Mouse (Mus musculus) adrenal gland, postnatal 36 days (tissue): ENCODE measurements at regions not wholly inside any gene's neighbourhood (a gene's known extent, or its start where the extent isn't known, plus 50 kb on each side); places are given as distances from the start of the nearest gene placed in this dataset.
A peak's percentile ranks its signal among the peaks of the same experiment; 100 is the strongest.

Source experiments
- DNase-seq, 2 experiments: peaks; one replicate each; pipeline ENCODE4 v3.0.0; 2021; ENCODE audit warnings: mixed read lengths in 1 of 2

DNA sequence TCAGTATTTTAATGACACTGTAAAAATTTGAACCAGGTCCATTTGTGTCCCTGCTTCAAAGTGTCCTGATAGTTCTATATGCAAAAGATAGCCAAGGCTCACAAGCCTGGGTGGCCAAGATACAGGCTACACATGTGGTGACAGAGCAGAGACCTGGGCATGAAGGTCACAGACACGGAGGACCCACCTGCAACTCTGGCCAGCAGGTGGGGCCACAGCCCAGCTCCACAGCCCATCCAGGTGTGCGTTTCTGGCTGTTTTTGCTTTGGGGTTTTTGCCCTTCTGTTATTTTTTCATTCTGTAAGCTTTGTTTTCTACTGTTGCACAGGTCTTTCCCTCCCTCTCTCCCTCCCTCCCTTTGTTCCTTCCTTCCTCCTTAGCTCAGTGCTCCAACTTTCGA lies 399.4 kb upstream of the Rora start:
- DNase-seq: peak; percentile 29 to 58

DNA sequence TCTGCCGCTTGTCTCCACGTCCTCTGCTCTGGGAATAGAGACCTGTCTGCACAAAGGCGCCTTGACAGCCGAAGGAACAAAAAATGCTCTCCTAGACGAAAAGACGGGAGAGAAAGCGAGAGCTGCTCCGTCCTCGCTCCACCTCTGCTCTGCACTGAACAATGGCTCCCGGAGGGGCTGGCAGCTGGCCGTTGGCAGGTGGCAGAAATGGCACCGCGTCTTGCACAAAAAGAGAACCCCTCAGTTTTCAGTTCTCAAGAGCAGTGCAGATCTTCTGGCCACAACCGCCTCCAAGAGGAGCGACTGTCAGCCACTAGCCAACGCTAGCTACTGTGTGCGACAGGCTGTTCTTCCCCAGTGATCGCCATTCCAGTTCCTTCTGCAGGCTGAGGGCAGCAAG lies 385.0 kb upstream of the Rora start:
- DNase-seq: no peak

DNA sequence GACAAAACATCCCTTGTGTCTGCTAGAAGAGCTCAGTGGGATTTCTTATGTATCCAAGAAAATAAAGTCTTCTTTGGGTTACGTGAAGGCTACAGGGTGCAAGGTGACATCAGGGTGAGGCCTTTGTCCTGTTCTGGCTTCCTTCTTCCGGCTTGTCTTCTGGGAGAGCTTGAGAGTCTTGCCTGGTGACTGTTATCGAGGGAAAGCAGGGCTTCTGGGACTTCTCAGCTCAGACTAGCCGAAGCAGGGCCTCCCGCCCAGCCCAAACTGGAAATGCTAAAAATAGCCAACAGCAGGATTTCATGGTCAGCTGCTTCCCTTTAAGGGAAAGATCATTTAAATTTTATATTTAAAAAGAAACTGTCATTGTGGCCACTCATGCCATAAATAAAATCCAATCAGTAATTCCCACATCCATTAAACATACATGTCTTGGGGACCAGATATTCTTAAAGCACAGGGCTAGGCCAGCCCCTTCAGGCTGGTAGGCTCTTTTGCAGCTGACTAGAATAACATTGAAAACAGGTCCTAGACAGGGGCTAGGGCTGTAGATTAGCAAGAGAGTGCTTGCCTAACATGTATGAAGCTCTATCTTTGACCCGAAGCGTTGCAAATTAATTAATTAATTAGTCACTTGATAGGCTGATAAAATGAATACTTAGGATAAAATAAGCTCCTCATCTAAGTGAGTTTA lies 351.2 kb upstream of the Rora start:
- DNase-seq: peak in 1 of 2 experiments; percentile 18

DNA sequence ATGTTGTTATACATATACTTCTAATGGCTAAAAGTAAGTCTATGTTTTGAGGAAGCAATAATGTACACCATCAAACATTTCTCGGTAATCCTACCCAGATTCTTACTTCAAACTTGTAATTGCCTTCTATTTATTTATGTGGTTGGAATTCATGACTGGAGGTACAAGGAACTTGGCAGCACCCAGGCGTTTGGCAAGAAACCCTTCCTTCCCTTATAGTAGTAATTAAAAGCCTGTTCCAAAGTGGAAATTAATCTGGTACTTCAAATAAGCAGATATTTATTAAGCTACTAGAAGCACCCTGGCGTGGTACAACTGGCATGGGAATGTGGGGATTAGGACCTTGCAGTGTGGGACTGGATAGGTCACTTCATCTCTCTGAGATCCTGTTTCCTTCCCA lies 322.9 kb upstream of the Rora start:
- no peak for DNase-seq

DNA sequence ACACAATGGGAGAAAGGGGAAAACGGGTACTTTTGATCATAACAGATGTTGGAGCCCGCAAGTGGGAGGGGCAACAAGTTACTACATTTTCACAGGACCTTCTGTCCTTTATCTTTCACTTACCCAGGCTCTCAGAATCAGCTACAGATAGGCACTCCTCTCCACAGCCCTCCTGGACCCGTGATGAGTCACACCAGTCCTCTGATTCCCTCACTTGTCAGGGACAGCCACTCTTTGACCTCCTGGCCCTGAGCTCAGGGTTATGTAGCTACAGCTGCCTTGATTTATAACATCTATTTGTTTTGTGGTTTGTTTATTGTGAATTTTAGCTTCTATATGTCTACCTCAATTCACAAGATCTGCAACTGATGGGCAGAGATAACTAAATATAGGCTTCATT lies 312.7 kb upstream of the Rora start:
- peak; percentile 78 to 84 for DNase-seq

DNA sequence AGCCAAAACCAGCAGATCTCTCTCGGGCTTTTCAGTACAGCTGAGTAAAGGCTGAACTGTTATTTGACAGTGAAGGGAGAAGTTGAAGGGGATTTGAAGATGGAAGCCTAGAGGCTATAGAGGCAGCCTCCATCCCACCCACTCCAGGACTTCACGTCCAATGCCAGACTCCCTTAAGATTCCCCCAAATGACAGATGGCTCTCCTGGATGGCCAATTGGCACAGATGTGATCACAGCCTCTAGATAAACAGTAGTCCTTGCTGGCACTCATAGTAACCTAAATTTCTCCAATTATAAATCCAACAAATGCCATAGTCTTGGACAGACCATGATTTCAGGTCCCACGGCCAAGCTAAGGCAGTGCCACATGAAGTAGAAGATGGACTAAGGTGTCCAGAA lies 312.1 kb upstream of the Rora start:
- DNase-seq: peak in 1 of 2 experiments; percentile 2

DNA sequence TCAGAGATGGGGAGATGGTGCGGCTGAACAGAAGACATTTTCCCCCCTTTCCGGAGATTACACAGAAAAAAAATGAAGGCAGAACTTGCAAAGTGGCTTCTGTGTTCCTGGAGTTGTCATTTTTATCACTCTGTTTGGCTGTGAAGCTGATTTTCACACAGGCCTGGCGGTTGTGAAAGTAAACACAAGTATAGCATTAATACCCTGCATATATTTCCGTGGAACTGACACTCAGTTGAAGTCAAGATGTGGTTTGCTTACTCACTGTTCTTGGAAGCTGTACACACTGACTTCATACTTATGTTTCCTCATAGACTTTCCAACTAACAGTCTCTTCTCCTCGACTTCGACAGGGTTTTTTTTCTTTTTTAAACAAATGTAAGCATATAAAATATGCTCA lies 306.2 kb upstream of the Rora start:
- no peak for DNase-seq

DNA sequence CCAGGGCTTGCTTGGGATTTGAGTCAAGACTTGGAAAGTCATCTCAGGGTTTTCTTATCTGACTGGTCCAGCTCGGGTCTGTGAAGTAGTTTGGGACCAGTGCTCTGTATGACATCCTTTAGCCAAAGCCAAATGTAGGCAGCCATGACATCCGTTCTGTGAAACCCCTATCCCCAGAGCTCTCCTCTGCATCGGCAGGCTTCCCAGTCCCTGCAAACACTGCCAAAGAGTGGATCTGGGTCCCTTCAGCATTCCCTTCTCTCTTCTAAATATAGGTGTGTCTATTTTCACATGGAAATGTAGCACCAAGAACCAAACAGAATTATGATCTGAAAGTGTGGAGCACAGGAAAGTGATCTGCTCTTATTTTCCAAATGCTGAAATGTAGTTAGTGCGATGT lies 302.1 kb upstream of the Rora start:
- DNase-seq: no peak

DNA sequence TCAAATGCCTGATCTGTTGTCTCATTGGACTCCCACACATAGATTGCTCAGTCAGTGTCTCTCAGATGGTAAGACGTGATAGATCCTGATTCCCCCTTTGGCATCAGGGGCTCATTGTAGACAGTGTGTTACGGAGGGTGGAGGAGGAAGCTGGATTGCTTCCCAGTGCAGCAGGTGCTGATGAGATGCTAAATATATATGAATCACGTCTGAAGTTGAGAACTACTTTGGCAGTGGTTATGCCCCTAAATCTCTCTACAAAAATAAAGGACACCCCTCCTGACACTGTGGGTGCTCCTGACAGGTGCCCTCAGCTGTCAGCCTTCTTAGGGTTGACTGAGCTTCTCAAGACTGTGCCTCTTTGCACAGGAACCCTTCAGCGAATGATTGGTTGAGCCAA lies 299.1 kb upstream of the Rora start:
- DNase-seq: no peak

DNA sequence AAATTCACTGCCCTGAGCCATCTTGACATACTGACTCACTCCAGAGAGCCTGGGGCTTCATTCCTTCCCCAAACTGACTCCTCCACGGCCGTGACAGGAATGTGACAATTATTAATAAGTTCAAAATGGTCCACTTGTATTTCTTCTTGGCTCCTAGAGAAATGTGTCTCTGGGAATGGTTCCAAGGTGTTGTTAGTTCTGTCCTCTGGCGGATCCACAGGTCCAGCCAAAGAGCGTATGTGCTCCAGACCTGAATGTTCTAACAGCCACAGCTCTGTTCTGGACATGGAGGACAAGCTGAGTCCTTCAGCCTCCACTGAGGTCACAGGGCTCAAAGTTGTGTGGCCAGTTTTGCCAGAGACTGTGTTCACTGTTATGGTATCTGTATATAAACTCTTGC lies 297.5 kb upstream of the Rora start:
- no peak for DNase-seq

DNA sequence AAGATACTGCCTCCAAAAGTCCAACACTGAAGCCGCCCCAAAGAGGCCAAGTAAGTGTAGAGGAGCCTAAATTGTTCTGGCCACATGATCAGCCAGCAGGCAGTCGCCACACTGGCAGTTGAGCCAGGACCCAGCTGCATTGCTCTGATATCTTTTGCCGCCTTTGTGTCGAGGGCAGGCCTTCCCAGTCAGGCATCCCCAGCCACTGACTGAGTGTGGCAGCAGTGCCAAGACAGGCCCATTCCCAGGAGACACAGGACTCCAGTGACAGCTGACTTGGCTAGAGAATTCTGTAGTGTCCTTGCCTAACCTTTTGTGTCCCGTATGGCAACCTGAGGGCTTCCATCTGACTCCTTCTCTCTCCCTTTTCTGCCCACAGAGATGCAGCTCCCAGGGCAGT lies 296.4 kb upstream of the Rora start:
- DNase-seq: peak in 1 of 2 experiments; percentile 14

DNA sequence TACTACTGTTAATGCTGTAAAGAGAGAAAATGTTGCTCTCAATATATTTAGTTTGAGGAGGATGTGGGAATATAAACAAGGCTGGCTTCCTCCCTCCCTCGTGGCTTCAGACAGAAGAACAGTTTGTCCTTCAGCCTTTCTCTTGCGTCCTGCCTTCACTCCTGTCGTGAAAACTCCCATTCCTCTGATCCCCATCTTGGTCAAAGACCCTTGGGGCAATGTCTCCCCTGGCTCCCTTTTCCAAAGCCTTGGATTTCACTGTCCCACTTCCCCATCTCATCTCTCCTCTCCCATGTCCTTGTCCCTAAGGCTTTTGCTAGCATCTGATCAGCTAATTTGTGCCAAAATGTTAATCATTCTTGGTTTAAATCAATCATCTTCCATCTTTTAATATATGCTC lies 286.6 kb upstream of the Rora start:
- DNase-seq: no peak

DNA sequence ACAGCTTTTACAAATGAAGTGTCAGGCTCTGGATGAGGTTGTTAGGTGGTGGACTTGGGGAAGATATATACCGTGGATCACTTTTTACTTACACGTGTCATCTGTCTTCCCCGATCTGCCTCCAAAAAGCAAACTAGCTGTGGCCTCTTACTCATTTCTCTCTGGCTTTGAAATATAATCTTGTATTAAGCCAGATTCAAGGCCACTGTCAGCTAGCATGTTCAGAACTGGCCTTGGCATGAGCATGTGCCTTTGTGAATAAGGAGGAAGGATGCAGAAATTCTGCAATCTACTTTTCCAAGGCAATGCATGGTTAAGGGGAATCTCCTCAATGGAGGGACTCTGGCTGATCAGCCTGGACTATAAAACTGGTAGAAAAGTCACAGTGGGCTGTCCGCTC lies 286.0 kb upstream of the Rora start:
- peak; percentile 47 to 52 for DNase-seq

DNA sequence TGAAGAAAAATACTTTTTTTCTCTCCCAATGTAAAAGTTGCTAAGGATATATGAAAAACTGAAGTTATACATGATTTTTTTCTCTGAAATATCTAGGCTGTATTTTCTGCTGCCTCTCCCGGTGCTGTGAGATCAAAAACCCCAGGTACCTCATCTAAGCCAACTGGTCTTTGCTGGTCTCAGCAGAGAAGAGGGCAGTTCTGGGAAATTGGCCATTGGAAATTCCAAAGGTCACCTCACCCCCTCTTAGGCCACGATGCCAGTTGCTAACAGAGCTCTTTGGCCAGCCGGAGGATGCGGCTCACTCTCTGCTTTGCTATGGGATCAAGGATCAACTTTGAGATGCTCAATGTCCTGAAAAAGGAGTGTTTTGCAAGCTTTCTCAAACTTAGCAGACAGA lies 280.9 kb upstream of the Rora start:
- no peak for DNase-seq

DNA sequence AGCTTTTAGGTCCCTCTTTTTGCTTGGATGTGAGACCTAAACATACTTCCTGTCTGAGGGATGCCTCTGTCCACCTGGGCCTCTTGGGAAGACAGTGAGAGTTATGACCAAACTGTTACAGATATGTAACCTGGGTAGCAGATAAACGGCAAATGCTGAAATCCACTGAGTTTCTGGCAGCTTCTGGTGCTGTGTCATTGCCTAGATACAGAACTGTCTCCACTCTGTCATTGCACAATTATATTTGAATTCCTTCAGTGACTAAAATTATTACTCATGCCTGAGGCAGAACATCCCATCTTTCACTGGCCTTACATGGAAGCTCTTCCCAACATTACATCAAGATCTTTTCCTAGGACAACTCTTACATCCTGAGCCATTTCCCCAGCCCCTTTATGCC lies 277.4 kb upstream of the Rora start:
- DNase-seq: peak; percentile 11 to 22

DNA sequence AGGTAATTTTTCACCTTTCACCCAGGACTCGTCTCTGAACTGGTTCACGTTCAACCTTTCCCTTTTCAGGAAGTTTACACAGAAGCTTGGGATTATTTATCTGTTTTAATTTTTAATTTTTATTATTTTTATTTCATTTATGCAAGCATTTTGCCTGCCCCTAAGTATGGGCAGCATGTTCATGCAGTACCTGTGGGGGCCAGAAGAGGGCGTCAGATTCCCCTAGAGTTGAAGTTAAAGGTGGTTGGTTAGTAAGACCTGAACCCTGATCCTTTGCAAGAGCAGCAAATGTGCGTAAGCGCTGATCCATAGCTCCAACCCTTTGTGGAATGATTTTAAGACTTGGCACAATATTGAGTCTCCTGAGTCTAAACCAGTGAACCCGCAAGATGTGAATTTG lies 271.7 kb upstream of the Rora start:
- peak; percentile 36 to 53 for DNase-seq

DNA sequence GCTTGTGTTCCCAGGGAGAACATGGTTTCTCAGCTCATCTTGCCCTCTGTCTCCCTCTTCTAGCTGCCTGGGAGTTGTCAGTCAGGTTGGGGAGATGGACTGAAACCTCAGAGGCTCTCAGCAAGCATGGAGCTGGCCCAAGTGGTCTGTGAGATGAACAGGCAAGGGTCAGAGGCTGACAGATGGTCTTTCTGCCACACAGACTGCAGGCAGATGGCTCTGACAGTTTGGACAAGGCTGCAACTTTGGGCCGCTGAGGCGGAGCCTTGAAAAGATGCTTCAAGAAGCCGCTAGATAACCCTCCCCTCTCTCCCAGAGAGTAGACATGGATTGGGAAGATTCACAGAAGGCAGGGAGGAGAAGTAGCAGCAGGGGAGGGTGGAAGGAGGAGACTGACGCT lies 252.7 kb upstream of the Rora start:
- no peak for DNase-seq

DNA sequence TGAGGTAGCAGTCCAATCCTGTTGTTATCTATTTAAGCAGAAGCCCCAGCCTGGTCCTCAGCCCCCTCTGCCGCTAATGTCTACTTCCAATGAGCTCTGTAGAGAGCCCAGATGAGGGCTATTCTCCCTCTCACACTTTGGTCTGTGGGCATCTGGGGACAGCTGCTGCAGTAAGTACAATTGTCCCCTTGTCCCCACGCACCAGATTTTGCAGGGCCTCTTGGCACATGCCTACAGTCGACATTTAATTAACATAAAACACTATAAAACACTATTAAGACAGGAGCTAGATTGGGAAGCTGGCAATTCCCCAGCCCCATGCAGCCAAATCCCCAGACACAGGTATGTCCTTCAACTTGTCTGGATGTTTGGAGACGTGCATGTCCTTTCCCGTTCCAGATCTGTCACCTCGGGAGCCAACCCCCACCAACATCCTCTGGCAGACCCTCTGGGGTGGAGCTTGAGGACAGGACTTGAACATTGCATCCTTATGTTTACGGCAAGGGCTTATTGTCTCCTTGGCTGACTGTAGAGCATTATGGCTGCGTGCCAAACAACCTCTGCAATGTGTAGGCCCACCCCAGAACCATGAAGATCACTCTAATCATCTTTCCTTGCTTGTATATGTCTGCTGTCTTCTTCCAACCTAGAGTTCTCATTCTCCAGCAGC lies 251.3 kb upstream of the Rora start:
- DNase-seq: peak; percentile 12 to 13

DNA sequence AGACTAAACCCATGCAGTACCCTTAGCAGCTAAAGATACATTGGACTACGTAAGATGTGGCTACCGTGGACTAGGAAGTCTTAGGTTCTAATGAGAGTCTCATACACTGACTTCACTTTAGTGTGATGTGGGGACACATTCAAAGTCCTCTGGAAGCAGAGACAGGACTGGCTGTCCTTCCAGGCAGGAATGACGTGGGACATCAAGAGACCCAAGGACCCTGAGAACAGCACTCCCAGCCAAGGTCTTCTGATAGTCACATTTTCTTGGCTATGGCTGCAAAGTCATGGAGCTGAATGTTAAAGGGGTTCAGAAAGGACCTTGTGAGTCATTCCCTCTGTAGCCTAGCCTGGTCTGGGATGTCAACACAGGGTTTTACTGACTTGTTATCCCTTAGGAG lies 250.6 kb upstream of the Rora start:
- DNase-seq: peak; percentile 68 to 73

DNA sequence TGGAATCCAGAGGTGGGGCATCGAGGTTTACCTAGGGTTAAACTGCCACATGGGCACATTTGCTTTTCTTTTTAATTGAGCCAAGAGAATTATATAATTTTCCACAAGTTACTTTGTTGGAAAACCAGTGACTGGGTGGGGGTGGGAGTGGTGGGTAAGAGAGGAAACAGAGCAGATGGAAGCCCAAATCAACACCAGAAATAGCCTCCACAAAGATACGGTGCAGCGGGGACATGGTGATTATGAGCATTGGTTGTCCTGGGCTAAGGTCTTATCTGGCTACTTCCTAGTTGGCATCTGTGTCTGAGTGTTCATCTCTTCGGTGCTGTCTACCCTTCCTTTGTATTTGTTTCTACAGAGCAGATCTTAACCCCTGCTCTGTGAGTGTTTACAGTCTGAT lies 250.1 kb upstream of the Rora start:
- no peak for DNase-seq

DNA sequence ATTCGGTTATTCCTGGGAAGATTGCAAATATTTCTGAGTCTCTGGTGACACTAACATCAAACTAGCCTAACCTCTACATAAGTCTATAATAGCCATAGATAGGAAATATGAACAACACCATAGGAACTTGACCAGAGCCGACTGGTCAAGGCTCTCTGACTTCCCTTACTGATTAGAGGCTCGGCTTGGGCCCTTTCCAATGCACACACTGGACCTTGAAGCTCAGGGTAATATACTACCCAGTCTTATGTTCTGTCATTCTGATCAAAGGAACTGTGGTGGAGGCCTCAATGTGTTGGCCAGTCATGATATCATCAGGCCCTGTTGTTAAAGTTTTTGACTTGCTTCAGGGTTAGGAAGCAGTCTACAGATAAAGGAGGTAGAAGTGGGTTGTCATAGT lies 243.8 kb upstream of the Rora start:
- DNase-seq: peak; percentile 78 to 87

DNA sequence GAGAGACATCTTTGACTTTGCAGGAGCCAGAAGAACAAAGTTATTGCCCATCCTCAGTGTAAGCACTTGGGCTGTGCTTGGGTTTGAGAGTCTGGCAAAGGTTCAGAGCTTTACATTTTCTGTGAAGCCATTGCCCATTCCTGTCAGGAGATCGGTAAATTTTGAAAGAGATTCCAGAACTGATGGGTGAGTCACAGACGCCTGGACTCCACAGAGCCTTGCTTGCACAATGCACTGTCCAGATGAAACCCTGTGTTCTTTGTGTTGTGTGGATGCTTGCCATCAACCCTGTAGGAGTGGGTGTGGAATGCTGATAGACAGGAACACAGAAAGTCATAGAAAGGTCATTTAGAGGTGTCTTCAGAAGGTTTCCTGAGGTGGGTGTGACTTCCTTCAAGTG lies 227.3 kb upstream of the Rora start:
- DNase-seq: peak; percentile 38 to 48

DNA sequence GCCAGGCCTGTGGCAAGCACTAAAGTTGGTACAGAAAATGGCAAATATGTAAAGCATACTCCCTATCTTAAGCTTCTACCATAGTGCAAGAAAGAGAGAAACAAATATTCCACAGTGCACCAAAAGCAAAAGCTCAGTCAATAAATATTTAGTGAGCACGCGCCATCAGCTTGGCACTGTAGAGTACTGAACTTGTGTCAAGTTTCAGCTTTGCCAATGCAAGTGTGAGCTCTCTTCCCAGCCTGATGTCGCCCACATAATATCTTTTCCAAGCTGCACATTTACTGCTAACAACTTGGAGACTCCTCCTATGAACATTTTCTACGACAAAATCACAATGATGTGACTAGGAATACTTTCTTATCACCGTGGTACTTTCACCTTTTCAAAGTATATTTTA lies 190.8 kb upstream of the Rora start:
- no peak for DNase-seq

DNA sequence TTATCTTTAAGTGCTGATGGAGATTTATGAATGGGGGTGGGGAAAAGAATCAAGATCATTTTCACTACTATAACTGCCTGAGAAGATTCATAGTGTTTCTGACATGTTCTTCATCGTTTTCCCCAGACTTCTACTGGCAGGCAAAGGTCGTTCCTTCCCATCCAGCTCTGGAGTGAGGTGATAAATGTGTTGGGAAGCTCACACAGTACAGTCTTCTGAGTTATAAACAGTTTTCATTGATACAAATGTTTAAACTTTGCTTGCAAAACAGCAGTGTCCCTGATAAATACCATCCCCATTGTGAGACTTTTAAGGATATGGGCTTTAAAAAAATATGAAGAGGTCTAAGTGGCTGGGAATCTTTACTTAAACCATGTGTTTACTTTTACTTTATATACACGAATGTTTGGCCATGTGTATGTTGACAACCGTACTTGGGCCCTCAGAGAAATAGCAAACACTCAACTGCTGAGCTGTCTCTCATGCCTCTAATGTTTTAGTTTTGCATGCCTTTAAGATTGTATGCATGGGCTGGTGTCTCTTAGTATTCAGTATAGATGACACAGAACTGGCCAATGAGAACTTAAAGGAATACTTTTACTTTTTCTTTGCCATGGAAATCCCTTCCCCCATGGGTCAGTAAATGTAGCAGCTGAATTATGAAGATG lies 189.8 kb upstream of the Rora start:
- no peak for DNase-seq
